Mouse (Mus musculus): ENCODE measurements around the gene Oxnad1. TPM values are rescaled to one million over a fixed set of nuclear protein-coding genes. Genes with fewer than 3 reads are reported as not detected.
"Not testable (repeated sequence)": the region's sequence is repeated elsewhere in the genome, so short reads cannot be mapped to it uniquely, and the experiment has no call there.

The Oxnad1 gene
- polyA plus RNA-seq, 1 experiment from 2014 or later, result 18.3 TPM

DNA sequence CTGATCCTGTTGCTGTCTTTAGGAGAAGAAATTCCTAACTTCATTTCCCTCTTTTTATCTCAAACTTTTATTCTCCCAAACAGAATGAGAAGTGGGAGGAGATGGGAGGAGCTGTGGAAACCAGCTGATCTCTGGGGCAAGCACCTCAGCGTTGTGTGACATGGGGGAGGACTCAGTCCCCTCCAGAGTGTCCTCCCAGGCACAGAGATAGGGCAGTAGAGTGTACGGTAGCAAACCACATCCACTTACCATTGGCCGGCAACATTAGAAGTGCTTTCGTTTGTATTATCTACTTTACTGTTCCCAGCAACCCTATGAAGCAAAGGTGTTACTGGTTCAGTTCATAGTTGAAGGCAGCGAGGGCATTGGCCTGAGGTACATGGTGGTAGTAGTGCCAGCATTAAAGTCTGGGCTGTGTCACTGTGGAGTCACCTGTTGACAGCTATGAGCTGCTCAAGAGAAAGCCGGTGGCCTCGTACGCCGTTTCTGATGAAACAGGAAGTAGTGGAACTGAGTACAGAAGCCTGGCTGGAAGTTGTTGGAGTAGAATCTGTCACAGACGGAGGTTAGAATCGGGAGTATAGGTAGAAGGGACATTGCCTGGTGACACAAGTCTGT lies 8.4 kb downstream of the Oxnad1 start:
- H3K9me3 ChIP-seq (ENCODE audit: control insufficient read depth, low read length), result no peaks in the 10 kb centered on the region
- peaks cover 9% of the 10 kb centered on the region; the same call in 1 of the 2 replicates for H3K4me1 ChIP-seq (ENCODE audit: control insufficient read depth, insufficient read depth, low read length)
- no peaks in the 10 kb centered on the region for H3K27me3 ChIP-seq (ENCODE audit: control insufficient read depth, insufficient read depth, low read length)
- 89% methylated on average over 11 of the region's 11 CpGs for WGBS
- H3K27ac ChIP-seq (replicated peaks; ENCODE audit: low read depth, low read length), result no peak overlapping the region
- no peak overlapping the region for H3K4me2 ChIP-seq (ENCODE audit: low read depth, severe bottlenecking)
- no peak overlapping the region for H3K4me3 ChIP-seq (ENCODE audit: low read depth, low read length)
- DNase-seq (ENCODE audit: low spot score), result no peak
- no peak overlapping the region for H3K9ac ChIP-seq (ENCODE audit: low read length)
- H3K36me3 ChIP-seq (ENCODE audit: control insufficient read depth, insufficient read depth, low read length), result peaks cover 12% of the 10 kb centered on the region; the same call in 1 of the 2 replicates
- no peak for ATAC-seq (ENCODE audit: insufficient number of reproducible peaks, low FRiP score, low TSS enrichment, low read depth)

- no peaks in the 10 kb centered on the region for H3K27me3 ChIP-seq (ENCODE audit: control insufficient read depth, insufficient read depth, low read length)
- 89% methylated on average over 5 of the region's 5 CpGs for WGBS
- peaks cover 23% of the 10 kb centered on the region; the same call in 1 of the 2 replicates for H3K36me3 ChIP-seq (ENCODE audit: control insufficient read depth, insufficient read depth, low read length)
- H3K9me3 ChIP-seq (ENCODE audit: control insufficient read depth, low read length), result no peaks in the 10 kb centered on the region
- no peak overlapping the region for H3K9ac ChIP-seq (ENCODE audit: low read length)
- no peak overlapping the region for H3K4me2 ChIP-seq (ENCODE audit: low read depth, severe bottlenecking)
- H3K4me1 ChIP-seq (ENCODE audit: control insufficient read depth, insufficient read depth, low read length), result peaks cover 9% of the 10 kb centered on the region; the same call in 1 of the 2 replicates
- no peak for ATAC-seq (ENCODE audit: insufficient number of reproducible peaks, low FRiP score, low TSS enrichment, low read depth)
- H3K27ac ChIP-seq (replicated peaks; ENCODE audit: low read depth, low read length), result no peak overlapping the region
- no peak overlapping the region for H3K4me3 ChIP-seq (ENCODE audit: low read depth, low read length)
- DNase-seq (ENCODE audit: low spot score), result no peak
These were observed 10.5 kb downstream of the Oxnad1 start for GRCm38 (mm10) chr14:32095646-32096045.

DNA sequence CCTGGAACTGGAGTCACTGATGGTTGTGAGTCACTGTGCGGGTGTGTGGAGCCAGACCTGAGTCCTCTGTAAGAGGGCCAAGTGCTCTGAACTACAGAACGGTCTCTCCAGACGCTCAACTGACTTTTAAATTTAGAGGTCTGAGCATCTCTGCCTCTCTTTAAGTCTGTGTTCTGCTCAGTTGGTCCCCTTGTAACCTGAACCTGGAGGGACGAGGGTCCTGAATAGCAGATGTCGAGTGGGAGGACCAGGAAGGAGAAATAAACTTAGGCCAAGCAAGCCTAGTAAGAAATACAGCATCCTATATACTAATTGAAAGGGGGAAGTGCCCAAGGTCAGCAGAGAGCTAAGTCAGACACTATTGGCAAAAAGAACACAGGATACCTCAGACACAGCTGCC lies 11.6 kb downstream of the Oxnad1 start:
- H3K9me3 ChIP-seq (ENCODE audit: control insufficient read depth, low read length), result no peaks in the 10 kb centered on the region
- H3K36me3 ChIP-seq (ENCODE audit: control insufficient read depth, insufficient read depth, low read length), result peaks cover 23% of the 10 kb centered on the region; the same call in 1 of the 2 replicates
- H3K4me1 ChIP-seq (ENCODE audit: control insufficient read depth, insufficient read depth, low read length), result 0 out of 2 replicates have a peak, but pooled peaks cover 2% of the 10 kb centered on the region
- H3K4me3 ChIP-seq (ENCODE audit: low read depth, low read length), result no peak overlapping the region
- WGBS, result 76% methylated on average over 5 of the region's 5 CpGs
- ATAC-seq (ENCODE audit: insufficient number of reproducible peaks, low FRiP score, low TSS enrichment, low read depth), result no peak
- H3K27me3 ChIP-seq (ENCODE audit: control insufficient read depth, insufficient read depth, low read length), result no peaks in the 10 kb centered on the region
- no peak overlapping the region for H3K27ac ChIP-seq (replicated peaks; ENCODE audit: low read depth, low read length)
- H3K4me2 ChIP-seq (ENCODE audit: low read depth, severe bottlenecking), result no peak overlapping the region
- no peak for DNase-seq (ENCODE audit: low spot score)
- no peak overlapping the region for H3K9ac ChIP-seq (ENCODE audit: low read length)

DNA sequence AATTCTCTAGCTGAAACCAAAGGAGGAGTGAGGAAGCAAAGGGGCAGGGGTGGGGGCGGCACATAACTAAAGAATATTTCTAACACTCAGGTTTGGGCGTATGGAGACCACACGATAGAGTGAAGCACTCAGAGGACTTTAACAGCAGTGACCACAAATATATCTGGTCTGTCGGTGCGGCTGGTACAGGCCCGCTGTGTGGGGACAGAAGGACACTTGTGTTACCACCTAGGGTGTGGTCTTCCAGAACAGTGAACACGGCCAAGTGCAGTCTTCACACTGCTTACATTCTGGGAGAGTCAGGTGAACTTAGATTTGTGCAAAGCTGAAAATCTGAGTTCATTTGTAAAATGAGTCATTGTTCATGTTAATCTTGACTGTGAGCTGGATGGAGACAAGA lies 12.5 kb downstream of the Oxnad1 start:
- Histone ChIP-seq H3K4me1 (ENCODE audit: control insufficient read depth, insufficient read depth, low read length) (no peaks in the 10 kb centered on the region), H3K4me3 (ENCODE audit: low read depth, low read length) (no peak overlapping the region), H3K27ac (replicated peaks; ENCODE audit: low read depth, low read length) (no peak overlapping the region), H3K36me3 (ENCODE audit: control insufficient read depth, insufficient read depth, low read length) (peaks cover 23% of the 10 kb centered on the region; the same call in 1 of the 2 replicates), H3K9me3 (ENCODE audit: control insufficient read depth, low read length) (no peaks in the 10 kb centered on the region), H3K9ac (ENCODE audit: low read length) (no peak overlapping the region), H3K27me3 (ENCODE audit: control insufficient read depth, insufficient read depth, low read length) (no peaks in the 10 kb centered on the region), H3K4me2 (ENCODE audit: low read depth, severe bottlenecking) (no peak overlapping the region)
- DNase-seq (ENCODE audit: low spot score), result no peak
- ATAC-seq (ENCODE audit: insufficient number of reproducible peaks, low FRiP score, low TSS enrichment, low read depth), result no peak
- 92% methylated on average over 7 of the region's 7 CpGs for WGBS

DNA sequence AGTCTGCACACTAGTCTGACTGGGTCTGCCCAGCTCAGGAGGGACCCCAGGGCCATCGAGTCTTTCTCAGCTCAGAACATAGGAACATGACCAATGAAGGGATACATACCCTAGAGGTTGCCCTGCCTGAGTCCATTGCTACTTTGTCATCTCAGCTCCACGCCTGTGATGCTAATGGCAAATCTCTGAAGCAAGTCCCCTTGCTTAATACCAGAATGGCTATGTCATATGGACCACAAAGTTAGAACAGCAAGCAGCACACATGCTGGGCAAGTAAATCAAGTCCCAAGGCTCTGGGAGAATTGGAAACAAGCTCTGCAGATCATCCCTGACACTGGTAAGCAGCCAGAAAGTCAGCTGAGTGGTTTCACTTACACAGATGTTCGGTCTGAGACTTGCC lies 13.8 kb downstream of the Oxnad1 start:
- no peak overlapping the region for H3K4me3 ChIP-seq (ENCODE audit: low read depth, low read length)
- no peak overlapping the region for H3K9ac ChIP-seq (ENCODE audit: low read length)
- H3K9me3 ChIP-seq (ENCODE audit: control insufficient read depth, low read length), result no peaks in the 10 kb centered on the region
- ATAC-seq (ENCODE audit: insufficient number of reproducible peaks, low FRiP score, low TSS enrichment, low read depth), result no peak
- WGBS, result 85% methylated on average over 3 of the region's 3 CpGs
- no peak overlapping the region for H3K27ac ChIP-seq (replicated peaks; ENCODE audit: low read depth, low read length)
- no peaks in the 10 kb centered on the region for H3K4me1 ChIP-seq (ENCODE audit: control insufficient read depth, insufficient read depth, low read length)
- no peaks in the 10 kb centered on the region for H3K27me3 ChIP-seq (ENCODE audit: control insufficient read depth, insufficient read depth, low read length)
- DNase-seq (ENCODE audit: low spot score), result no peak
- H3K36me3 ChIP-seq (ENCODE audit: control insufficient read depth, insufficient read depth, low read length), result peaks cover 20% of the 10 kb centered on the region; the same call in 1 of the 2 replicates
- no peak overlapping the region for H3K4me2 ChIP-seq (ENCODE audit: low read depth, severe bottlenecking)

GRCm38 (mm10) chr14:32103556-32103955 lies 18.4 kb downstream of the Oxnad1 start:
- no peak for DNase-seq (ENCODE audit: low spot score)
- H3K4me1 ChIP-seq (ENCODE audit: control insufficient read depth, insufficient read depth, low read length), result no peaks in the 10 kb centered on the region
- no peak overlapping the region for H3K4me2 ChIP-seq (ENCODE audit: low read depth, severe bottlenecking)
- no peak overlapping the region for H3K4me3 ChIP-seq (ENCODE audit: low read depth, low read length)
- 83% methylated on average over 4 of the region's 4 CpGs for WGBS
- no peaks in the 10 kb centered on the region for H3K27me3 ChIP-seq (ENCODE audit: control insufficient read depth, insufficient read depth, low read length)
- no peak overlapping the region for H3K27ac ChIP-seq (replicated peaks; ENCODE audit: low read depth, low read length)
- no peaks in the 10 kb centered on the region for H3K9me3 ChIP-seq (ENCODE audit: control insufficient read depth, low read length)
- no peak for ATAC-seq (ENCODE audit: insufficient number of reproducible peaks, low FRiP score, low TSS enrichment, low read depth)
- H3K9ac ChIP-seq (ENCODE audit: low read length), result no peak overlapping the region
- peaks cover 11% of the 10 kb centered on the region; the same call in 1 of the 2 replicates for H3K36me3 ChIP-seq (ENCODE audit: control insufficient read depth, insufficient read depth, low read length)

DNA sequence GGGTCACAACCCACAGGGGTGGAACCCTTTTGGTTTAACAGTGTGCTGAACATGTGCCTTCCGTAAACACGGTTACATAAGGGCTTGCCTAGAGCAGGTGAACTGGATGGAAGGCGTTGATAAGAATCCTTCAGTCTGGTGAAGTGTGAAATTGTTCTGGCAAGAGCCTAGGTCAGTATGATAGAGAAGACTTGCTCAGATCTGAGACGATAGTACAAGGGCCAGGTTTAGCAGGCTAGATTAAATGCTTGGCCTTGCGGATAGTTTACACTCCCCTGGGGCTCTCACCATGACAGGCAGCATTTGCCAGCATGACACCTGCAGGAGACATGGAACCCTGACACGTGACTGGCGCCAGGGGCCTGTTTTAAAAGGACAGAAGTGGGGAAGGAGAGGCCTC lies 20.5 kb downstream of the Oxnad1 start:
- Histone ChIP-seq H3K27me3 (ENCODE audit: control insufficient read depth, insufficient read depth, low read length) (no peaks in the 10 kb centered on the region), H3K27ac (replicated peaks; ENCODE audit: low read depth, low read length) (no peak overlapping the region), H3K4me3 (ENCODE audit: low read depth, low read length) (no peak overlapping the region), H3K4me2 (ENCODE audit: low read depth, severe bottlenecking) (no peak overlapping the region), H3K9ac (ENCODE audit: low read length) (no peak overlapping the region), H3K36me3 (ENCODE audit: control insufficient read depth, insufficient read depth, low read length) (no peaks in the 10 kb centered on the region), H3K4me1 (ENCODE audit: control insufficient read depth, insufficient read depth, low read length) (no peaks in the 10 kb centered on the region), H3K9me3 (ENCODE audit: control insufficient read depth, low read length) (no peaks in the 10 kb centered on the region)
- no peak for DNase-seq (ENCODE audit: low spot score)
- ATAC-seq (ENCODE audit: insufficient number of reproducible peaks, low FRiP score, low TSS enrichment, low read depth), result no peak
- WGBS, result 58% methylated on average over 7 of the region's 7 CpGs

GRCm38 (mm10) chr14:32106911-32107310 lies 21.7 kb downstream of the Oxnad1 start:
- H3K4me3 ChIP-seq (ENCODE audit: low read depth, low read length), result no peak overlapping the region
- no peak overlapping the region for H3K27ac ChIP-seq (replicated peaks; ENCODE audit: low read depth, low read length)
- H3K27me3 ChIP-seq (ENCODE audit: control insufficient read depth, insufficient read depth, low read length), result no peaks in the 10 kb centered on the region
- H3K9me3 ChIP-seq (ENCODE audit: control insufficient read depth, low read length), result no peaks in the 10 kb centered on the region
- 87% methylated on average over 4 of the region's 4 CpGs for WGBS
- H3K4me1 ChIP-seq (ENCODE audit: control insufficient read depth, insufficient read depth, low read length), result no peaks in the 10 kb centered on the region
- no peak overlapping the region for H3K9ac ChIP-seq (ENCODE audit: low read length)
- no peak for ATAC-seq (ENCODE audit: insufficient number of reproducible peaks, low FRiP score, low TSS enrichment, low read depth)
- no peak overlapping the region for H3K4me2 ChIP-seq (ENCODE audit: low read depth, severe bottlenecking)
- DNase-seq (ENCODE audit: low spot score), result no peak
- no peaks in the 10 kb centered on the region for H3K36me3 ChIP-seq (ENCODE audit: control insufficient read depth, insufficient read depth, low read length)

DNA sequence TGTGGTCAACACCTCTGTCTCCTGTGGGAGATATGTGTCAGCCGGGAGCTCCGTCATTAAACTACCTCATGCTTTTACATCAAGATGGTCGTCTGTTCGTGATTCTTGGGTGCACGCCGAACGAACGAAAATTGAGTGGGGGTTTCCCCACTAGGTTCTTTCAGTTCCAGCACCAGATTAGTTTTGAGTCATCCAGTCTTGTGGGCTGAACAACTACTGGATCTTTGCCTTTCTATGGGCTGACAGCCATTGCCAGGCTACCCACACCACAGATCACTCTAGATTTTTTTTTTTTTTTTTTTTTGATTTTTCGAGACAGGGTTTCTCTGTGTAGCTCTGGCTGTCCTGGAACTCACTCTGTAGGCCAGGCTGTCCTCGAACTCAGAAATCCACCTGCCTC lies 26.9 kb downstream of the Oxnad1 start:
- not testable (repeated sequence) for ATAC-seq (ENCODE audit: insufficient number of reproducible peaks, low FRiP score, low TSS enrichment, low read depth)
- whole genome bisulfite sequencing, result 96% methylated on average over 9 of the region's 10 CpGs

More for the DNA sequence above, 26.9 kb downstream of the Oxnad1 start:
- not testable (repeated sequence) for H3K27me3 ChIP-seq (ENCODE audit: control insufficient read depth, insufficient read depth, low read length); H3K9ac ChIP-seq (ENCODE audit: low read length); H3K36me3 ChIP-seq (ENCODE audit: control insufficient read depth, insufficient read depth, low read length); DNase-seq (ENCODE audit: low spot score); H3K4me1 ChIP-seq (ENCODE audit: control insufficient read depth, insufficient read depth, low read length); H3K9me3 ChIP-seq (ENCODE audit: control insufficient read depth, low read length); H3K4me3 ChIP-seq (ENCODE audit: low read depth, low read length); H3K4me2 ChIP-seq (ENCODE audit: low read depth, severe bottlenecking); H3K27ac ChIP-seq (replicated peaks; ENCODE audit: low read depth, low read length)
